Mouse (Mus musculus) intestine, postnatal 0 days (tissue): ENCODE data around the gene Mad1l1. TPM values are rescaled to one million over a fixed set of nuclear protein-coding genes. Genes with fewer than 3 reads are reported as not detected.

Experiments used
- ATAC-seq: fragments of 200-750 bp; cut with Nextera tagmentation; 2 replicates; pipeline ENCODE4 v1.8.0; 2017; ENCODE audit warnings: mild to moderate bottlenecking, moderate TSS enrichment, moderate library complexity
- H3K27ac ChIP-seq: fragments of 300-500 bp; sonication (generic); 2 replicates; pipeline ENCODE4 v1.5.1; 2014; ENCODE audit warnings: mild to moderate bottlenecking, low read depth, low read length, moderate library complexity
- H3K27me3 ChIP-seq: fragments of 300-500 bp; sonication (generic); replicated peaks from 2 replicates; pipeline ENCODE4 v1.6.1; 2014; ENCODE audit warnings: low read length, mixed read lengths; ENCODE audit not compliant: control insufficient read depth, insufficient read depth
- H3K36me3 ChIP-seq: fragments of 300-500 bp; sonication (generic); 2 replicates; pipeline ENCODE4 v1.6.1; 2014; ENCODE audit warnings: mild to moderate bottlenecking, moderate library complexity; ENCODE audit not compliant: control insufficient read depth, insufficient read depth
- H3K4me1 ChIP-seq: fragments of 300-500 bp; sonication (generic); replicated peaks from 2 replicates; pipeline ENCODE4 v1.6.1; 2014; ENCODE audit warnings: antibody characterized with exemption, low read length, mixed read lengths; ENCODE audit not compliant: control insufficient read depth, insufficient read depth
- H3K4me2 ChIP-seq: fragments of 300-500 bp; sonication (generic); replicated peaks from 2 replicates; pipeline ENCODE4 v1.6.1; 2014; ENCODE audit warnings: low read depth, mild to moderate bottlenecking, moderate library complexity
- H3K4me3 ChIP-seq: fragments of 300-500 bp; sonication (generic); 2 replicates; pipeline ENCODE4 v1.5.1; 2014; ENCODE audit warnings: low read depth, low read length
- H3K9ac ChIP-seq: fragments of 300-500 bp; sonication (generic); 2 replicates; pipeline ENCODE4 v1.6.1; 2014; ENCODE audit warnings: mild to moderate bottlenecking, low read depth, low read length
- H3K9me3 ChIP-seq: fragments of 300-500 bp; sonication (generic); 2 replicates; pipeline ENCODE4 v1.6.1; 2016; ENCODE audit warnings: mixed run types; ENCODE audit not compliant: control insufficient read depth
- CTCF ChIP-seq: sonication (generic); IDR thresholded peaks from 2 replicates; pipeline ENCODE4 v1.5.1; 2016; ENCODE audit warnings: low read depth, mild to moderate bottlenecking, control low read depth, antibody characterized with exemption, moderate library complexity
- WGBS: fragments of 180-500 bp; shearing (Covaris S2); extraction: QIAGEN DNeasy Blood & Tissue Kit; methylation state at CpG from one replicate; pipeline ENCODE4 v1.1.7; 2014; 5-methylcytosine and 5-hydroxymethylcytosine counted together
- polyA plus RNA-seq: library from polyadenylated mRNA; unstranded; fragments of >200 nt; fragmentation: Nextera tagmentation; extraction: Ambion mirVana; gene quantifications from 2 replicates; pipeline ENCODE4 v1.2.1, GENCODE M21; 2015

Mad1l1 gene
- polyA plus RNA-seq, 1 experiment from 2014 or later = 10.3 TPM

DNA sequence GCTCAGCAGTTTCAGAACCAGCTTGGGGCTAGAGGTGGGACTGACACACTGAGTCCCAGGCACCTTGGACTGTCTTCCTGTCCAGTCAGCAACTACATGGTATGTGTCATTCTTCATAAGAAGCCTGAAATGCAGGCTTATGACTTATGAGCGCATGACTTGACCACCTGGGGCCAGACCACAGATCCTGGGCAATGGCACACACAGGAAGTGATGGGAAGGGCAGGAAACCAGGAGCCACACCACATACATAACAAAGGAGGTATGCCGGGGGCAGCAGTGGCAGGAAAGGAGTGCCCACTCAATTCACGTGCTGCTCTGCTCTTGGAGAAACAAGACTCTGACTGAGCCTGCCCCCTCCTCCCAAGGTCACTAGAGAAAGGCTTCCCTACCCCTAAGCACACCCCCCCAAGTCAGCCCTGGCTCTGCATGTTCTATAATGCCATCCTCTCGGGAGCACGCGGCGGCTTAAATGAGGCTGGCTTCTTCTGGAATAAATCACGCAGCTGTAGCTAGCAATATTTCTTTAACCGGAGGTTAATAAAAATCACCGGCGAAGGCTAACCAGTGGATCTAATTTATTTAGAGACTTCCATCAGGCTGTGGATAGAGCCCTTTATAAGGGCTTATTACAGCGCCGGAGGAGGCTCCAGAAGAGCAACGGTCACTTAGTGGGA lies 146.4 kb downstream of the Mad1l1 start:
- Histone ChIP-seq H3K27me3 (no peaks in the 10 kb centered on the region), H3K4me3 (no peak overlapping the region), H3K27ac (no peak overlapping the region), H3K4me1 (no peaks in the 10 kb centered on the region), H3K36me3 (no peaks in the 10 kb centered on the region), H3K9me3 (no peaks in the 10 kb centered on the region), H3K4me2 (no peak overlapping the region), H3K9ac (no peak overlapping the region)
- no peak for TF ChIP-seq CTCF
- ATAC-seq = no peak
- WGBS = 88% methylated on average over 14 of the region's 14 CpGs

DNA sequence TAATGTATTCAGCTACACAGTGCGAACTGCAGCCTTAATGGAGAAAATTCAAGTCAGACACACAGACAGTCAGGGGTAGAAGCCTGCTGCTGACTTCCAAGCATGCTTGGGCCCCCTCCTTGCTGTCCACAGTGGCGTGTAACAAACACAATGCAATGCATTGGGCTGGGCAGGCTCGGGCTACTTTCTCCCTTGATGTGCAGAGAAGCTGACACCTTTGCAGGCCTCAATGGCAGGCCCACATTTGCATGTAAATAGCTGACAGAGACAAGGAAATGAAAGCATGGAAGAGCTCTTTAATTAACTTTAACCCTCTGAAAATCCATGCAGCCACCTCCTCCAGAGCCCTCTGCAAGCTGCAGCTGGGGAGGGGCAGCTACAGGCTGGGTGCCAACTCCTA lies 147.3 kb downstream of the Mad1l1 start:
- no peak overlapping the region for H3K9ac ChIP-seq
- no peaks in the 10 kb centered on the region for H3K4me1 ChIP-seq
- no peak overlapping the region for H3K4me2 ChIP-seq
- no peak for TF ChIP-seq CTCF
- H3K27ac ChIP-seq = no peak overlapping the region
- 68% methylated on average over 3 of the region's 3 CpGs for WGBS
- no peak for ATAC-seq
- H3K9me3 ChIP-seq = no peaks in the 10 kb centered on the region
- no peaks in the 10 kb centered on the region for H3K27me3 ChIP-seq
- H3K4me3 ChIP-seq = no peak overlapping the region
- H3K36me3 ChIP-seq = no peaks in the 10 kb centered on the region

DNA sequence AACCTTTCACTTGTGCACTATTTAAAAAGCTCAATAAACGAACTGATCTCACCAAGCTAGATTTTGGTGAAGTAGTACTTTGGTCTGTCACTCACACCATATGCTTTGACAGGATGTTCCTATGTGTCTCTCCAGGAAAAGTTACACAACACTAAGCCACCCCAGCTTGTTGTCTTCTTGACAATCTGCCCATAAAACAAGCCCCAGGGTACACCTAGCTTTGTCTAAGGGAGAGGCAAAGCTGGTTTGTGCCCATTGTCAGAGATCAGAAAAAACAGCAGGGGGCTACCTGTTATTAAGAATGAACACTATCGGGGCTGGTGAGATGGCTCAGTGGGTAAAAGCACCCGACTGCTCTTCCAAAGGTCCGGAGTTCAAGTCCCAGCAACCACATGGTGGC lies 148.2 kb downstream of the Mad1l1 start:
- H3K4me3 ChIP-seq = no peak overlapping the region
- TF ChIP-seq CTCF = no peak
- ATAC-seq = no peak
- 88% methylated on average over 4 of the region's 4 CpGs for WGBS
- no peaks in the 10 kb centered on the region for H3K27me3 ChIP-seq
- H3K27ac ChIP-seq = no peak overlapping the region
- no peak overlapping the region for H3K4me2 ChIP-seq
- no peaks in the 10 kb centered on the region for H3K9me3 ChIP-seq
- no peaks in the 10 kb centered on the region for H3K4me1 ChIP-seq
- no peaks in the 10 kb centered on the region for H3K36me3 ChIP-seq
- H3K9ac ChIP-seq = no peak overlapping the region

DNA sequence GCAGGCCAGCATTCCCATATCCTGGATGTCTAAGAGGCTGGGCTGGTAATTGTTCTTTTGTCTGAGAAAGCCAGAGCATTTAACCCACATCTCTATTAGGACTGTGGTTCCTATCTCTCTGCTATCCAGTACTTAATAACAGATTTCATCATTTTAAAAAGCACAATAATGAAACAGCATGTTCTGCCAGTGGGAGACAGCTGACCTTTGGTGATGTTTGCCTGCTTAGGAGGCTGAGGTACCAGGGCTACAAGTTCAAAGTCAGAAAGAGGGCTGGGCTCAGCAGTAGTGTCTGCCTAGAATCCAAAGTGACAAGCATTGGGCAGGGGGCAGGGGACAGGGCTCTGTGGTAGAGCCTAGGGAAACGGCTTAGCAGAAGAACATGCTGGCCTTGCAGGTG lies 149.6 kb downstream of the Mad1l1 start:
- H3K27ac ChIP-seq = no peak overlapping the region
- H3K4me3 ChIP-seq = no peak overlapping the region
- H3K4me2 ChIP-seq = no peak overlapping the region
- no peak for ATAC-seq
- no peak for TF ChIP-seq CTCF
- H3K9me3 ChIP-seq = no peaks in the 10 kb centered on the region
- no peaks in the 10 kb centered on the region for H3K4me1 ChIP-seq
- H3K9ac ChIP-seq = no peak overlapping the region
- no peaks in the 10 kb centered on the region for H3K27me3 ChIP-seq
- WGBS = 77% methylated on average over 1 of the region's 1 CpGs
- no peaks in the 10 kb centered on the region for H3K36me3 ChIP-seq

DNA sequence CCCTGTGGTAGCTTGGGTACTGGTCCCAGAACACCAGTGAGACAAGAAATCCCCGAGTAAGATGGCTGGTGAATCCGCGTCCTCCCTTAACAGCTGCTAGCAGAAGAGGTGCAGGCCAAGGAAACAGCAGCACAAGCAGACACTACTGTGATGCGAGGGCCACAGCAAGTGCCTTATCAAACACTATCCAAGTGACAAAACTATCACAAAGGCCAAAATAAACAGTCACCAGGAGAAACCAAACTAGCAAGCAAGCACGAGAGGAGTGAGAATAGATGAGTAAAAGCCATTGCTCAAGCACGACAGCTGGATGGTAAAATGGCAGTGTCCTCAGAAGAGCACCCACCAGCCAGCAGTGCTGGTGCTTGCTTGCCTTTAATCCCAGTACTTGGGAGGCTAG lies 153.8 kb downstream of the Mad1l1 start:
- no peak for TF ChIP-seq CTCF
- Histone ChIP-seq H3K27ac (no peak overlapping the region), H3K9ac (no peak overlapping the region), H3K4me3 (no peak overlapping the region), H3K9me3 (no peaks in the 10 kb centered on the region), H3K4me1 (no peaks in the 10 kb centered on the region), H3K4me2 (no peak overlapping the region), H3K36me3 (no peaks in the 10 kb centered on the region), H3K27me3 (no peaks in the 10 kb centered on the region)
- WGBS = 74% methylated on average over 6 of the region's 6 CpGs
- no peak for ATAC-seq

DNA sequence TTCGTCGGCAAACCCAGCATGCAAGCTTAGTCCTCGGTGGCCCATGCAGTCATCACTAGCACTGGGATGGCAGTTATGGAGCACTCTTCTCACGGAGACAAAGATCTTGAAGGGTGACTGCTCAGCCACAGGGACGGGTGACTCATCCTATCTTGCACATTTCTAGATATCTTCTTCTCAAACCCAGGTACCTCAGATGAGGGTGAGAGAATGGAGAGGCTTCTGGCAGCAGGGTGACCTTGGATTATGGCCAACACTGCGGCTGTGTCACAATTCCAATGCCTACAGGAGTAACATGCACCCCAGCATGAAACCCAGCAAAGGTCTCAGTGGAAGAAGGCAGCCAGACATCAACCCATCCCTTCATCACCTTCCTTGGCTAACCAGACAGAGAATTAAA lies 154.3 kb downstream of the Mad1l1 start:
- Histone ChIP-seq H3K27ac (no peak overlapping the region), H3K4me1 (no peaks in the 10 kb centered on the region), H3K27me3 (no peaks in the 10 kb centered on the region), H3K9me3 (no peaks in the 10 kb centered on the region), H3K36me3 (no peaks in the 10 kb centered on the region), H3K4me2 (no peak overlapping the region), H3K4me3 (no peak overlapping the region), H3K9ac (no peak overlapping the region)
- ATAC-seq = no peak
- WGBS = 90% methylated on average over 6 of the region's 6 CpGs
- no peak for TF ChIP-seq CTCF

DNA sequence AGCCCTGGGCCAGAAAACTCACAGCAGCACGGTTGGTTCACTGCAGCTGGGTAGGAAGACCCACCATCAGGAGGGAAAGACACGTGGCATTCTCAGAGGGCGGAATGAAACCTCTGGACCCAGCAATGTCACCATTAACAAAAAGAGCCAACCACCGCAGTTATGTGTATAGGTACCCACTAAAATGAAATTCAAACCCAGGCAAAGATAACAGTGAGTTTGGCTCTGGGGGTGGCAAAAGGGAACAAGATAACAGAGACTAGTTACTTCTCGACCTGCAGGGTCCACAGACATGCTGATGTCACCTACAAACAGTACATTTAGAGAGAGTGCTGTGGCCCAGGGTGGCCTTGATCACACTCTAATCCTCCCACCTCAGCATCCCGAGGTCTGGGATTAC lies 157.4 kb downstream of the Mad1l1 start:
- Histone ChIP-seq H3K9ac (no peak overlapping the region), H3K4me1 (no peaks in the 10 kb centered on the region), H3K27ac (no peak overlapping the region), H3K36me3 (no peaks in the 10 kb centered on the region), H3K9me3 (no peaks in the 10 kb centered on the region), H3K4me2 (no peak overlapping the region), H3K27me3 (no peaks in the 10 kb centered on the region), H3K4me3 (no peak overlapping the region)
- WGBS = 89% methylated on average over 6 of the region's 6 CpGs
- no peak for ATAC-seq
- no peak for TF ChIP-seq CTCF
